Mouse (Mus musculus) forebrain, embryonic 11.5 days (tissue): Measurements from ENCODE around the gene Foxa1. TPM values are rescaled to one million over a fixed set of nuclear protein-coding genes. Genes with fewer than 3 reads are reported as not detected.

Experiments used
- ATAC-seq: fragments of 200-750 bp; cut with Nextera tagmentation; replicated peaks from 2 replicates; pipeline ENCODE4 v1.8.0; 2017; ENCODE audit warnings: moderate TSS enrichment; ENCODE audit not compliant: low FRiP score
- DNase-seq: peaks from one replicate; pipeline ENCODE4 v3.0.0-alpha.2; 2017; ENCODE audit warnings: low spot score
- H3K27ac ChIP-seq: fragments of 300-500 bp; sonication (generic); 2 replicates; pipeline ENCODE4 v1.5.1; 2014; ENCODE audit warnings: low read depth, low read length
- H3K27me3 ChIP-seq: fragments of 300-500 bp; sonication (generic); 2 replicates; pipeline ENCODE4 v1.6.1; 2014; ENCODE audit warnings: mild to moderate bottlenecking, low read length, mixed read lengths; ENCODE audit not compliant: control insufficient read depth, insufficient read depth
- H3K36me3 ChIP-seq: fragments of 300-500 bp; sonication (generic); 2 replicates; pipeline ENCODE4 v1.6.1; 2014; ENCODE audit warnings: mild to moderate bottlenecking, low read length, moderate library complexity, mixed read lengths; ENCODE audit not compliant: control insufficient read depth, insufficient read depth
- H3K4me1 ChIP-seq: fragments of 300-500 bp; sonication (generic); replicated peaks from 2 replicates; pipeline ENCODE4 v1.6.1; 2014; ENCODE audit warnings: low read length, mixed read lengths; ENCODE audit not compliant: control insufficient read depth, insufficient read depth
- H3K4me2 ChIP-seq: fragments of 300-500 bp; sonication (generic); 2 replicates; pipeline ENCODE4 v1.6.1; 2014; ENCODE audit warnings: low read depth, mild to moderate bottlenecking, low read length, moderate library complexity, mixed read lengths; ENCODE audit not compliant: severe bottlenecking
- H3K4me3 ChIP-seq: fragments of 300-500 bp; sonication (generic); 2 replicates; pipeline ENCODE4 v1.5.1; 2014; ENCODE audit warnings: low read depth, low read length
- H3K9ac ChIP-seq: fragments of 300-500 bp; sonication (generic); 2 replicates; pipeline ENCODE4 v1.6.1; 2014; ENCODE audit warnings: low read length
- H3K9me3 ChIP-seq: fragments of 300-500 bp; sonication (generic); 2 replicates; pipeline ENCODE4 v1.6.1; 2016; ENCODE audit warnings: low read length, mixed read lengths; ENCODE audit not compliant: control insufficient read depth
- WGBS: fragments of 180-500 bp; shearing (Covaris S2); extraction: QIAGEN DNeasy Blood & Tissue Kit; methylation state at CpG from one replicate; pipeline ENCODE4 v1.1.7; 2014; 5-methylcytosine and 5-hydroxymethylcytosine counted together
- polyA plus RNA-seq: library from polyadenylated mRNA; unstranded; fragments of >200 nt; fragmentation: Nextera tagmentation; extraction: Ambion mirVana; gene quantifications from 2 replicates; pipeline ENCODE4 v1.2.1, GENCODE M21; 2014

The Foxa1 gene
- polyA plus RNA-seq, 1 experiment from 2014 or later, result 1.7 TPM

DNA sequence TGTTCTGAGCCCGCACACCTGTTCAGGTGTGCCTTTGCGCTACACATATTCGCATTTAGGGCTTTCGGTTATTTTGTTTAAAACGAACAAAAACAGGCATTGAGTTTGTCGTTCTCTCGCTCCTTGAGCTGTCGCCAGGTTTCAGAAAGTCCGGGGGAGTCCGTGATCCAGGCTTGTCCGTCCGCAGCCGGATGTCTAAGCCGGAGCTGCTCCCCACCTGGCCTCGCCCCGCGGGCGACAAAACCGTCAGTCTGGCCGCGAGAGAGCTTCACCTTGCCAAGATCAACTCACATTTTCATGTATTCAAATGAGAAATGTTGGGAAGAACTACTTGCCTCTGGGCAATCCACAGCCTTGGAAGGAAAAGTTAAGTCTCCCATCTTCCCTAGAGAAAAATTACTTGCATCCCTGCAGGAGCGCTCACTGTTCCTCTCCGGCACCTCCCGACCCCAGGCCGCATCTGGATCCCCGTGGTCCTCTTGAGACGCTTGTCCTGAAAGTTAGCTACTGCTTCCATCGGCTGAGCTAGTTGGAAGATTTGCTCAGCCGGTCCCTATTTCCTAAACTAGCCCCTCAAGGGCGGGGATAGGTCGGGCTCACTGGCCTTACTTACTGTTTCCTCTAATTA is 3.6 kb upstream of the Foxa1 start:
- H3K4me2 ChIP-seq, result 0 out of 2 replicates have a peak overlapping the region, but pooled peaks have one; percentile 2
- H3K9me3 ChIP-seq, result no peaks in the 10 kb centered on the region
- DNase-seq (no peak), ATAC-seq (no peak)
- H3K36me3 ChIP-seq, result no peaks in the 10 kb centered on the region
- H3K4me1 ChIP-seq, result peaks cover 5% of the 10 kb centered on the region; the same call in 1 of the 2 replicates
- H3K4me3 ChIP-seq, result no peak overlapping the region
- peaks cover 92% of the 10 kb centered on the region for H3K27me3 ChIP-seq
- H3K9ac ChIP-seq, result no peak overlapping the region
- no peak overlapping the region for H3K27ac ChIP-seq
- WGBS, result under 1% methylated on average over 31 of the region's 31 CpGs

GRCm38 (mm10) chr12:57549667-57550160 is 3.0 kb upstream of the Foxa1 start:
- H3K36me3 ChIP-seq, result no peaks in the 10 kb centered on the region
- H3K9ac ChIP-seq, result no peak overlapping the region
- DNase-seq (no peak), ATAC-seq (no peak)
- H3K4me1 ChIP-seq, result peaks cover 5% of the 10 kb centered on the region; the same call in 1 of the 2 replicates
- peaks cover 92% of the 10 kb centered on the region for H3K27me3 ChIP-seq
- H3K4me3 ChIP-seq, result no peak overlapping the region
- H3K9me3 ChIP-seq, result no peaks in the 10 kb centered on the region
- no peak overlapping the region for H3K27ac ChIP-seq
- H3K4me2 ChIP-seq, result no peak overlapping the region
- 2% methylated on average over 15 of the region's 15 CpGs for WGBS

DNA sequence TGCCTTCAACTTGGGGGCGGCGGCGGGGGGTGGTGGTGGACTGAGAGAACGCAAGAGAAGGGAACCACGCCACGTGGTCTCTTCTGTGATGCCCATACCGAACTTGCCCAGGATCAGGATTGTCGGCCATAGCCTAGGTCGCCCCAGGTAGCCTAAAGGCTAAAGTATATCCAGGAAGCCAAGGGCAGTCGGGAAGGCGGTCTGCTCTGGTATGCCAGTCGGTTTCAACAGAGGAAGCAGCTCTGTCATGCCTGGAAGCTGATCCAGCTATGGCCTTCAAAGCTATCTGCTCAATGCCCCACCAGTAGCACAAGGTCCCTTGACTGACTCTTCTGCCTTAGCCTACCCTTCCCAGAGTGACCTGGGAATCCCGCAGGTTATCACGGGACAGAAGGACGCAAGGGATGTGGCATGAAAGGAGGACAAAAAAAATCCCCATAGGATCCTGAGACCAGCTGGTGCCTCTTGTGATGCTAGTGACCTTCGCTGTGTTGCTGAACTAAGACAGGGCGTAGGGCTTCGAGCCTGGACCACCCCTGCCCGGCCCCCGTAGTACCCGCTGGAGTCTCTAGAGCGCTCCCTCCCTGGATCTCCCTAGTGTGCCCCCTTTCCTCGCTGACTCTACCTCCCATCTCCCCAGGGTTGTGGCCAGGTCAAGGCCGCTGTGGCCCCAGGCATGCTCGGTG is 2.4 kb upstream of the Foxa1 start:
- H3K9me3 ChIP-seq, result no peaks in the 10 kb centered on the region
- DNase-seq (no peak), ATAC-seq (no peak)

GRCm38 (mm10) chr12:57548352-57548980 is 1.8 kb upstream of the Foxa1 start:
- H3K9ac ChIP-seq, result no peak overlapping the region
- H3K4me2 ChIP-seq, result no peak overlapping the region
- no peak overlapping the region for H3K4me3 ChIP-seq
- peaks cover 5% of the 10 kb centered on the region; the same call in 1 of the 2 replicates for H3K4me1 ChIP-seq
- no peaks in the 10 kb centered on the region for H3K36me3 ChIP-seq
- ATAC-seq, result no peak
- WGBS, result under 1% methylated on average over 20 of the region's 20 CpGs
- no peak overlapping the region for H3K27ac ChIP-seq
- peak; percentile 74 for DNase-seq
- H3K9me3 ChIP-seq, result no peaks in the 10 kb centered on the region
- H3K27me3 ChIP-seq, result peaks cover 90% of the 10 kb centered on the region

More for the DNA sequence above, 2.4 kb upstream of the Foxa1 start:
- no peak overlapping the region for H3K4me3 ChIP-seq
- peaks cover 92% of the 10 kb centered on the region for H3K27me3 ChIP-seq
- H3K4me1 ChIP-seq, result peaks cover 5% of the 10 kb centered on the region; the same call in 1 of the 2 replicates
- H3K36me3 ChIP-seq, result no peaks in the 10 kb centered on the region
- H3K9ac ChIP-seq, result no peak overlapping the region
- 2% methylated on average over 25 of the region's 25 CpGs for WGBS
- H3K4me2 ChIP-seq, result no peak overlapping the region
- H3K27ac ChIP-seq, result no peak overlapping the region

DNA sequence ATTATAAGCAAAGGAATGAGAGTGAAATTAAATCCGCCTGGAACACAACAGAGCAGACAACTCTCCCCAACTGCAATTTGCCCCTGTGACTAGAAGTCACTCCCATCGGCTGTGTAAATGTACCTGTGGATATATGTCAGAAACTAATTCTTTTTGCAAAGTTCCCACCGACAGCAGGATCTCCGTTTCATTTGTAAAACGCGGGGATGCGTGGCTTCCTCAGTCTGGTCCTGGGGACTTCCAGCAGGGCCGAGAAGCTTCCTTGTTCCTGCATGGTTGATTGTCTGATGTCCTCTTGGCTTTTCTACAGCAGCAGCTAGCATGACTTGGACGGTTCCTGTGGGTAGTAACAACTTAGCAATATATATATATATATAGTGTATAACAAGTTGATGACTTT is 1.2 kb upstream of the Foxa1 start:
- WGBS, result 3% methylated on average over 9 of the region's 9 CpGs

DNA sequence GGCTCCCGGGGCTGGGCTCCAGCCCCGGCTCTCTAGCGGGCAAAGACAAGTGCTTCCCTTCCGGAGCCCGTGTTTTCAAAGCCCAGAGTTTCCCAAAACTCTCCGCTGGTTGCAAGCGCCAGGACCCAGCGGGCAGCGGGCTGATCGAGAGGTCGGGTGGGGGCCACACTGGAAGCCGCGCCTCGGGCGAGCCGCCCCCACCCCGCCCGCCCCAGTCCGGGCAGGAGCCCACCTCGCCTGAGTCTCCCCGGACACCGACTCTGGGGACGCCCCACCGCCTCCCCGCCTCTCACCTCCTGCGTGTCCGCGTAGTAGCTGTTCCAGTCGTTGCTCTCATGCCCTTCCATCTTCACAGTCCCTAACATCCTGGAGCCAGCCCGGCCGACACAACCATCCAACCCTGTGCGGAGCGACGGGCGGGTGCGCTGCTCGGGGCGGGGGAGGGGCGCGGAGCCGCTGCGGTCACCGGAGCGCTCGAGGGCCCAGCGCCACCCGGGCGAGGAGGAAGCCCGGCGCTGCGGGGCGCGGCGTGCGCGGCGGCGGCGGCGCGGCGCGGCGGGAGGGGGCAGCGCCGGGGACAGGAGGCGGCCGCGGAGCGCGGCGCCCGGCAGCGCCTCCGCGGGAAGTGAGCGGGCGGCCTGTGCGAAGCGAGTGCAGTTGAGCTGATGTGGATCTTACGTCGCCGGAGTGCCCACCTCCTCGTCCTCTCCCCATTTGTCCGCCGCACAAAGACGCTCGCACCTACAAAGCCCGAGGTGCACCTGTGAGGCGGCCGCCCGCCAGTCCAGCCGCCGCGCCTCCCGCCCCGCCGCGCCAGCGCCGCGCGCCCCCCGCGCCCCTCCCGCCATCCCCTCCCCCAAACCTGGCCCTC is 1.1 kb downstream of the Foxa1 start:
- peak overlapping the region; percentile 51 for H3K4me3 ChIP-seq
- H3K27ac ChIP-seq, result peak overlapping the region; percentile 25; the same call in 1 of the 2 replicates
- H3K36me3 ChIP-seq, result no peaks in the 10 kb centered on the region
- WGBS, result under 1% methylated on average over 104 of the region's 106 CpGs
- peak; percentile 82 for DNase-seq
- peak overlapping the region; percentile 49 for H3K9ac ChIP-seq
- peak; percentile 63 for ATAC-seq
- H3K4me2 ChIP-seq, result peak overlapping the region; percentile 85
- no peaks in the 10 kb centered on the region for H3K9me3 ChIP-seq
- peaks cover 91% of the 10 kb centered on the region for H3K27me3 ChIP-seq
- H3K4me1 ChIP-seq, result peaks cover 8% of the 10 kb centered on the region; the same call in 1 of the 2 replicates

More for the DNA sequence above, 1.2 kb upstream of the Foxa1 start:
- Histone ChIP-seq H3K9ac (no peak overlapping the region), H3K36me3 (no peaks in the 10 kb centered on the region), H3K4me3 (no peak overlapping the region), H3K27me3 (peaks cover 90% of the 10 kb centered on the region), H3K9me3 (no peaks in the 10 kb centered on the region), H3K27ac (no peak overlapping the region), H3K4me1 (peaks cover 5% of the 10 kb centered on the region; the same call in 1 of the 2 replicates), H3K4me2 (no peak overlapping the region)
- DNase-seq (peak; percentile 50), ATAC-seq (no peak)

DNA sequence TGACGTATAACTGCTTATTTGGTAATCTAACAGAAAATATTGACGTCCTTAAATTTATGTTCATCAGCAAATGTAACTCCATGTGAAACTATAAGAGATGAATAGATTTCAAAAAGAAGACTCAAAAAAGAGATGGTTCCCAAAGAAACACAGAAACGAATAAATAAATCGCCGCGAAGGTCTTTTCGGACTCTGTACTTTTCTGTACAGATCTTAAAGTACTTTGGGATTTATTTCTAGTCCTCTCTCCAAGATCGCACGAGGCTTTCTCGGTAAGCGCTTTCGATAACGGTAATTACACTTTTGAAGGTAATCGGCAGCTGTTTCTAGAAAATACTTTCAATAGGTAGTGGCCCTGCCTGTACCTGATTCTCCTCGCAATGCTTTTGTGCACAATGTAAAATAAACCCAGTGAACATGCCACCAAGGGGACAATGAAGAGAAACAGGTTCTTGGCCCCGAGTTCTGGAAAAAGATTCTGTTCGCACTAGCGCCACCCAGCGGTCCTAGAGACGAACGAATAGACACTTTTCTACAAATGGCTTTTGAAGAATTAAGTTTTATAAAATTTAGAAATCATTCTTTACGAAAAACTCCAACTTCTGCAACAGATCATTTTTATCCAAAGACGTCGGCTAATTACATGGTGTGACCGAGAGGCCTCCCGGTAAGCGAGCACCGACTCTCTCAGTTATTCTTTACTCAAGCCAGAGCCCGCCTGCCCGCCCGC is 1.9 kb downstream of the Foxa1 start:
- H3K27ac ChIP-seq, result no peak overlapping the region
- peak overlapping the region; percentile 85 for H3K4me2 ChIP-seq
- H3K27me3 ChIP-seq, result peaks cover 85% of the 10 kb centered on the region
- peak; percentile 83 for DNase-seq
- ATAC-seq, result no peak
- 2% methylated on average over 31 of the region's 31 CpGs for WGBS
- peak overlapping the region; percentile 51 for H3K4me3 ChIP-seq
- H3K4me1 ChIP-seq, result peaks cover 5% of the 10 kb centered on the region; the same call in 1 of the 2 replicates
- H3K9ac ChIP-seq, result peak overlapping the region; percentile 49; the same call in 1 of the 2 replicates
- no peaks in the 10 kb centered on the region for H3K36me3 ChIP-seq
- H3K9me3 ChIP-seq, result no peaks in the 10 kb centered on the region
